In genomic region chr19:11234921-11235735, GRCm38 (mm10) we compare ENCODE assay signal across 31 mouse cellular contexts. TPM values are rescaled to one million over a fixed set of nuclear protein-coding genes. Genes with fewer than 3 reads are reported as not detected.
A peak's percentile ranks its signal among the peaks of the same experiment; 100 is the strongest.
DNase-seq lines count a peak whose midpoint lies in the region; ATAC-seq and TF ChIP-seq lines count a peak whose summit lies in the region.
"Had no signal": no experiment of that assay in that cellular context is flagged by ENCODE, and none has a peak within 500 bp of the region (broad histone marks: within the 10 kb centered on the region; RNA-seq: fewer than 3 reads in every experiment).

No protein-coding gene starts in this region.

- WGBS in intestine, embryonic 15.5 days, result 51% methylated on average over 5 of the region's 5 CpGs
- 25% methylated on average over 5 of the region's 5 CpGs for WGBS in limb, embryonic 13.5 days
- 47% methylated on average over 5 of the region's 5 CpGs for WGBS in stomach, embryonic 15.5 days

- 0 out of 2 replicates have a peak overlapping the region, but pooled peaks have one; percentile 6 for H3K4me2 ChIP-seq in intestine, embryonic 15.5 days (replicated peaks)
- no peak overlapping the region for H3K4me2 ChIP-seq in limb, embryonic 13.5 days (replicated peaks)
- no peak overlapping the region for H3K4me2 ChIP-seq in stomach, embryonic 15.5 days
- H3K4me2 ChIP-seq: forebrain, embryonic 13.5 days; heart, embryonic 11.5 days; hindbrain, embryonic 12.5 days; liver, embryonic 13.5 days; midbrain, embryonic 11.5 days had no signal

- H3K36me3 ChIP-seq in intestine, embryonic 15.5 days, result no peaks in the 10 kb centered on the region
- H3K36me3 ChIP-seq in limb, embryonic 13.5 days, result no peaks in the 10 kb centered on the region
- H3K36me3 ChIP-seq in stomach, embryonic 15.5 days, result no peaks in the 10 kb centered on the region
- H3K36me3 ChIP-seq: hindbrain, embryonic 12.5 days; liver, embryonic 13.5 days had no signal

- no peak overlapping the region for H3K9ac ChIP-seq in intestine, embryonic 15.5 days
- H3K9ac ChIP-seq in limb, embryonic 13.5 days, result no peak overlapping the region
- no peak overlapping the region for H3K9ac ChIP-seq in stomach, embryonic 15.5 days
- H3K9ac ChIP-seq: forebrain, embryonic 13.5 days; hindbrain, embryonic 12.5 days; liver, embryonic 13.5 days had no signal

- TF ChIP-seq CTCF in embryonic fibroblast, embryonic 13.5 days (IDR thresholded peaks at IDR 0.05; ENCODE audit: borderline replicate concordance, insufficient read depth, low read length), result no peak

- DNase-seq in urinary bladder, postnatal 25 days (ENCODE audit: low spot score), result no peak
- no peak for DNase-seq in frontal cortex, postnatal 25 days (ENCODE audit: low spot score in 2 of 2)
- DNase-seq in right cerebral cortex, postnatal 14 days, result no peak
- DNase-seq: adrenal gland, adult 8-10 months; cerebellum, adult 2 months; cerebellum, postnatal 14 days; gastrocnemius, postnatal 14 days; heart, postnatal 36 days; kidney, adult 2 months; kidney, postnatal 36 days; layer of hippocampus, postnatal 36 days; left cerebral cortex, postnatal 4 days; liver, embryonic 13.5 days; lung, adult 2 months; lung, postnatal 10 days had no signal

- no peaks in the 10 kb centered on the region for H3K27me3 ChIP-seq in intestine, embryonic 15.5 days (replicated peaks)
- H3K27me3 ChIP-seq in limb, embryonic 13.5 days, result no peaks in the 10 kb centered on the region
- no peaks in the 10 kb centered on the region for H3K27me3 ChIP-seq in stomach, embryonic 15.5 days (replicated peaks)
- H3K27me3 ChIP-seq: CH12.LX; forebrain, embryonic 13.5 days; hindbrain, embryonic 12.5 days; liver, embryonic 13.5 days had no signal

- H3K4me3 ChIP-seq in embryonic fibroblast, embryonic 13.5 days (ENCODE audit: insufficient read depth, low read length), result no peak overlapping the region
- H3K4me3 ChIP-seq in intestine, embryonic 15.5 days (replicated peaks), result no peak overlapping the region
- no peak overlapping the region for H3K4me3 ChIP-seq in limb, embryonic 13.5 days
- H3K4me3 ChIP-seq in stomach, embryonic 15.5 days (replicated peaks), result no peak overlapping the region
- H3K4me3 ChIP-seq: forebrain, embryonic 13.5 days; hindbrain, embryonic 12.5 days; liver, embryonic 13.5 days had no signal

- H3K27ac ChIP-seq in embryonic fibroblast, embryonic 13.5 days (ENCODE audit: insufficient read depth, low read length), result peak overlapping the region; percentile 28; the same call in 1 of the 2 replicates
- H3K27ac ChIP-seq in intestine, embryonic 15.5 days, result peak overlapping the region; percentile 93
- H3K27ac ChIP-seq in limb, embryonic 13.5 days, result no peak overlapping the region
- peak overlapping the region; percentile 67 for H3K27ac ChIP-seq in stomach, embryonic 15.5 days
- H3K27ac ChIP-seq: forebrain, embryonic 13.5 days; hindbrain, embryonic 12.5 days; liver, embryonic 13.5 days had no signal

- H3K4me1 ChIP-seq in embryonic fibroblast, embryonic 13.5 days (ENCODE audit: control insufficient read depth, insufficient read depth, low read length), result 0 out of 2 replicates have a peak, but pooled peaks cover 3% of the 10 kb centered on the region
- H3K4me1 ChIP-seq in intestine, embryonic 15.5 days (replicated peaks), result no peaks in the 10 kb centered on the region
- H3K4me1 ChIP-seq in limb, embryonic 13.5 days, result peaks cover 7% of the 10 kb centered on the region; the same call in 1 of the 2 replicates
- no peaks in the 10 kb centered on the region for H3K4me1 ChIP-seq in stomach, embryonic 15.5 days
- H3K4me1 ChIP-seq: forebrain, embryonic 13.5 days; hindbrain, embryonic 12.5 days; liver, embryonic 13.5 days had no signal

- peak; percentile 90 for ATAC-seq in intestine, embryonic 15.5 days
- peak; percentile 57; the same call in 1 of the 2 replicates for ATAC-seq in limb, embryonic 13.5 days (ENCODE audit: low FRiP score, low read depth)
- peak; percentile 58 for ATAC-seq in stomach, embryonic 15.5 days (ENCODE audit: insufficient read depth, low FRiP score, low read depth)
- ATAC-seq: activated CD4-positive, CD25-positive, alpha-beta regulatory T cell, adult 4 months; forebrain, embryonic 13.5 days; midbrain, embryonic 16.5 days had no signal

- H3K9me3 ChIP-seq in intestine, embryonic 15.5 days, result no peaks in the 10 kb centered on the region
- no peaks in the 10 kb centered on the region for H3K9me3 ChIP-seq in limb, embryonic 13.5 days
- no peaks in the 10 kb centered on the region for H3K9me3 ChIP-seq in stomach, embryonic 15.5 days
- H3K9me3 ChIP-seq: forebrain, embryonic 13.5 days; hindbrain, embryonic 12.5 days; liver, embryonic 13.5 days had no signal

- no peak for TF ChIP-seq POLR2A in embryonic fibroblast, embryonic 13.5 days (IDR thresholded peaks at IDR 0.05; ENCODE audit: low read depth, low read length)

RNA-seq across cellular contexts. Expression of gene Ms4a12, which starts 2.9 kb away (rescaled TPM):
- not detected in 2 replicates for polyA plus RNA-seq in embryonic fibroblast, embryonic 13.5 days (2011; ENCODE audit: insufficient read length, low read depth, missing spikeins)
- 0.20 and 0.25 TPM in 2 replicates for polyA plus RNA-seq in intestine, embryonic 15.5 days (2015; fragmentation: Nextera tagmentation; extraction: Ambion mirVana)
- not detected in 2 replicates for polyA plus RNA-seq in limb, embryonic 13.5 days (2015; fragmentation: Nextera tagmentation; extraction: Ambion mirVana)
- 0.12 TPM in 1 of 2 replicates, not detected in the other for polyA plus RNA-seq in stomach, embryonic 15.5 days (2015; fragmentation: Nextera tagmentation; extraction: Ambion mirVana)
- polyA plus RNA-seq: activated CD4-positive, CD25-positive, alpha-beta regulatory T cell, adult 4 months; cerebellum, adult 2 months; cortical plate, adult 2 months; embryonic facial prominence, embryonic 14.5 days; forebrain, embryonic 13.5 days; heart, embryonic 11.5 days; heart, embryonic 16.5 days; hindbrain, embryonic 12.5 days; kidney, adult 2 months; kidney, embryonic 16.5 days; liver, embryonic 13.5 days; lung, adult 2 months; midbrain, embryonic 11.5 days; midbrain, embryonic 16.5 days; neural tube, embryonic 11.5 days had no signal

RNA-seq across cellular contexts. Expression of gene Ms4a1, which starts 30.9 kb away (rescaled TPM):
- polyA plus RNA-seq in embryonic fibroblast, embryonic 13.5 days (2011; ENCODE audit: insufficient read length, low read depth, missing spikeins), result not detected in 2 replicates
- polyA plus RNA-seq in intestine, embryonic 15.5 days (2015; fragmentation: Nextera tagmentation; extraction: Ambion mirVana), result not detected in 2 replicates
- polyA plus RNA-seq in limb, embryonic 13.5 days (2015; fragmentation: Nextera tagmentation; extraction: Ambion mirVana), result not detected in 2 replicates
- not detected in 2 replicates for polyA plus RNA-seq in stomach, embryonic 15.5 days (2015; fragmentation: Nextera tagmentation; extraction: Ambion mirVana)
- polyA plus RNA-seq: embryonic facial prominence, embryonic 14.5 days; forebrain, embryonic 13.5 days; heart, embryonic 11.5 days; heart, embryonic 16.5 days; hindbrain, embryonic 12.5 days; kidney, embryonic 16.5 days; liver, embryonic 13.5 days; midbrain, embryonic 11.5 days; midbrain, embryonic 16.5 days; neural tube, embryonic 11.5 days had no signal

RNA-seq across cellular contexts. Expression of gene Ms4a13, which starts 38.6 kb away (rescaled TPM):
- polyA plus RNA-seq in embryonic fibroblast, embryonic 13.5 days (2011; ENCODE audit: insufficient read length, low read depth, missing spikeins), result not detected in 2 replicates
- not detected in 2 replicates for polyA plus RNA-seq in intestine, embryonic 15.5 days (2015; fragmentation: Nextera tagmentation; extraction: Ambion mirVana)
- polyA plus RNA-seq in limb, embryonic 13.5 days (2015; fragmentation: Nextera tagmentation; extraction: Ambion mirVana), result not detected in 2 replicates
- polyA plus RNA-seq in stomach, embryonic 15.5 days (2015; fragmentation: Nextera tagmentation; extraction: Ambion mirVana), result not detected in 2 replicates
- polyA plus RNA-seq: activated CD4-positive, CD25-positive, alpha-beta regulatory T cell, adult 4 months; cerebellum, adult 2 months; cortical plate, adult 2 months; embryonic facial prominence, embryonic 14.5 days; forebrain, embryonic 13.5 days; heart, embryonic 11.5 days; heart, embryonic 16.5 days; hindbrain, embryonic 12.5 days; kidney, adult 2 months; kidney, embryonic 16.5 days; liver, embryonic 13.5 days; lung, adult 2 months; midbrain, embryonic 11.5 days; midbrain, embryonic 16.5 days; neural tube, embryonic 11.5 days had no signal

RNA-seq across cellular contexts. Expression of gene Ms4a5, which starts 48.5 kb away (rescaled TPM):
- not detected in 2 replicates for polyA plus RNA-seq in embryonic fibroblast, embryonic 13.5 days (2011; ENCODE audit: insufficient read length, low read depth, missing spikeins)
- not detected in 2 replicates for polyA plus RNA-seq in intestine, embryonic 15.5 days (2015; fragmentation: Nextera tagmentation; extraction: Ambion mirVana)
- not detected in 2 replicates for polyA plus RNA-seq in limb, embryonic 13.5 days (2015; fragmentation: Nextera tagmentation; extraction: Ambion mirVana)
- not detected in 2 replicates for polyA plus RNA-seq in stomach, embryonic 15.5 days (2015; fragmentation: Nextera tagmentation; extraction: Ambion mirVana)
- polyA plus RNA-seq: activated CD4-positive, CD25-positive, alpha-beta regulatory T cell, adult 4 months; cerebellum, adult 2 months; cortical plate, adult 2 months; embryonic facial prominence, embryonic 14.5 days; forebrain, embryonic 13.5 days; heart, embryonic 11.5 days; heart, embryonic 16.5 days; hindbrain, embryonic 12.5 days; kidney, adult 2 months; kidney, embryonic 16.5 days; liver, embryonic 13.5 days; lung, adult 2 months; midbrain, embryonic 11.5 days; midbrain, embryonic 16.5 days; neural tube, embryonic 11.5 days had no signal
